Mouse (Mus musculus) embryonic fibroblast, embryonic 13.5 days (primary cell): ENCODE results near the gene Anks1.

Experiments
- CTCF ChIP-seq: IDR thresholded peaks from 2 replicates; pipeline ENCODE4 v1.5.1; 2011; ENCODE audit warnings: mild to moderate bottlenecking, control low read depth, low read length, moderate library complexity, borderline replicate concordance; ENCODE audit not compliant: insufficient read depth
- POLR2A ChIP-seq: IDR thresholded peaks from 2 replicates; pipeline ENCODE4 v1.6.1; 2011; ENCODE audit warnings: low read depth, mild to moderate bottlenecking, control low read depth, low read length, moderate library complexity

- TF ChIP-seq POLR2A (peak; percentile 54), CTCF (no peak)
Measured at GRCm38 (mm10) chr17:27908888-27909621, at the start of gene Anks1.
